Mouse (Mus musculus) thymus, postnatal 4 days (tissue): ENCODE measurements around the gene Ccn2.
"Not testable (repeated sequence)": the region's sequence is repeated elsewhere in the genome, so short reads cannot be mapped to it uniquely, and the experiment has no call there.

Experiments
- DNase-seq: peaks from one replicate; pipeline ENCODE4 v3.0.0; 2021

The Ccn2 gene

DNA sequence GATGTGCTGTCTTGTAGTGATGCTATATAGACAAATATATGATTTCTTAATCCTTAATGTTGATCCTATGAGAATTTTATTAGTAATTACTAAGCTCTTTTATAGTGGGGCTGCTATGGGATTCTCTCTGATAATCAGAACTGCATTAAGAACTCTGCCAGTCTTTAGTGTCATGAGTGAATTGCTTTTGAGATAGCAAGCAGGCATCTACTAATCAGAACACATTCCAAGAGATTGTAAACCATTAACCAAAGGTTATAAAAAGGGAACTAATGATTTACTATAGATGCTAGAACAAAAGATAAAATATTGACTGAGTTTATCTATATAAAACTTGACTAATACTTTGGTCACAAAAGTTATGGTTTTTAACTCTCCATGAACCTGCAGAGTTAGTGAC, 8.5 kb downstream of the Ccn2 start:
- no peak for DNase-seq

GRCm38 (mm10) chr10:24609146-24609545, 13.9 kb downstream of the Ccn2 start:
- DNase-seq: no peak

DNA sequence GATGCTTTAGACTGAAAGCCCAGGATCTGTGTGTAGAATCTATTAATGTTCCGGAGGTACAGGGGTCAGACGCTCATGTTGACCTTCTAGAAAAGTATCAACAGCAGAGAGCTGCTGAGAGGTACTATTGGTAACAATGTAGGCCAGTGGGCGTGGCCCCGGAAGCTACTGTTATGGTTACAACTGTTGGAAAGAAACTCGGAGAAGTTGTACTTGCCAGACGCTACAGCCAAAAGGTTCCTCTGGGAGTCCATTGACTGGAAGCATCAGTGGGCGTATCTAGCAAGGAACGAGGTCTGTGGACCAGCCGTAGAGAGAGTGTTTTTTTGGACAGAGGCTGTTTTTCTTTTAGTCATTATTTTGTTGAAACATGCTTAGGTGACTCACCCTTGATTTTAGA, 14.5 kb downstream of the Ccn2 start:
- DNase-seq: no peak

DNA sequence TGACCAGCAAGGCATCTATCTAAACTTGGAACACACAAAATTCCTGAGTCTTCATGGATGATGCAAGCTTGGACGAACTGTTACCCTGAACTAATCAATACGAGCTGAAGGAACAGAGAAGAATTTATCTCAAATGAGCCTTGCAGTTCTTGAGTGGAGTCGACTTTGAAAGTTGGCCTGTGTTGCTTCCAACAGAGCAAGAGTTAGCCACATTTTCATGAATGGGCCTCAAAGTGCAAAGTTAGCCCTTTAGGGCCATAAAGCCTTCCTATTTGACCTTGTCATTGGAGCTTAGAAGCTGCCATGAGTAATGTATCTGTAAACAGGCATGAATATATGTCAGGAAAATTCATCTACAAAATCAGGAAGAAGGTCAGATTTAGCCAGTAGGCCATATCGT, 19.5 kb downstream of the Ccn2 start:
- DNase-seq: no peak

- DNase-seq: no peak
These were observed 20.6 kb downstream of the Ccn2 start for GRCm38 (mm10) chr10:24615799-24616198.

DNA sequence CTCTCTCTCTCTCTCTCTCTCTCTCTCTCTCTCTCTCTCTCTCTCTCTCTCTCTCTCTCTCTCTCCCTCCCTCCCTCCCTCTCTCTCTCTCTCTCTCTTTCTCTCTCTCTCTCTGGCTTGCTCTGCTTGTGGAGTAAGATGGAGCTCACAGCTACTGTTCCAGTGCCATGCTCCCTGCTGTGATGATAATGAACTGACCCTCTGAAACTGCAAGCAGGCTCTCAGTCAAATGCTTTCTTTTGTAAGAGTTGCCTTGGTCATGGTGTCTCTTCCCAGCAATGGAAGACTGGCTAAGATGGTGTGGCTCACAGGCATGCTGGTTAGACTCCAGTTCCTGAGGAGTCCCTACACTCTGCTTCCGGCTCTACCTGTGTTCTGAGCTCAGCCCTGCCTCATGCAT, 21.3 kb downstream of the Ccn2 start:
- DNase-seq: not testable (repeated sequence)

GRCm38 (mm10) chr10:24621572-24621971, 26.3 kb downstream of the Ccn2 start:
- DNase-seq: peak; percentile 82

DNA sequence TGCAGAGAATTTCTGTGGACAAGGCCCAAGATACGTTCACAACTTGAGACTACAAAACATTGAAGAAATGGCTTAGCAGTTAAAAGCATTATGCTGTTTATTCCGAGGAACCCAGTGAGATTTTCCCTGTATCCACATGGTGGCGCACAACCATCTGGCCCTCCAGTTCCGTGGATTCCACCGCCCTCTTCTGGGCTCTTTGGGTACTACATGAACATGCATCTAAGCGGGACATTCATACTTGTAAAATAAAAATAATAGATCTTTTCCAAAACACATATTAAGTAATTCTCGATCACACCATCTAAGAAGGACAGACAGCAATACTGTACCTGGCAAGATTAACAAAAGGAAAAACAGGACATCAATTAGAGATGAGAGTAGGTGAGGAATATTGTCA, 27.3 kb downstream of the Ccn2 start:
- peak; percentile 92 for DNase-seq

- DNase-seq: peak; percentile 95
These were observed 29.9 kb downstream of the Ccn2 start for GRCm38 (mm10) chr10:24625060-24625701.

GRCm38 (mm10) chr10:24627262-24627661, 32.0 kb downstream of the Ccn2 start:
- no peak for DNase-seq

DNA sequence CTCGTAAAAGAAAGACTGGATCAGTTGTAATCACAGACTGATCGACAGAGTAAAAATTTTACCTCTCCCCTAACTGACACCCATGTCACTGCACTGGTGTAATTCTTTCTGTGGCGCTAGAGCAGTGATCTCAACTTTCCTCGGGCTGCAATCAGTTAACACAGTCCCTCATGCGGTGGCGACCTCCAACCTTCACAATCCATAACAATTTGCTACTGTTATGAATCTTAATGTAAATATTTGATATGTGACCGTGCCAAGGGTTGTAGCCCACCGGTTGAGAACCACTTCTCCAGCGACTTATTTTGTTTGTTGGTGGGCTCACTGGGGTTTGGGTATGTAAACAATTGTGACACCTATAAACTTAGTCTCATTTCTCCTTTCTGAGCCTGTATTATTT, 33.2 kb downstream of the Ccn2 start:
- no peak for DNase-seq

- DNase-seq: no peak
These were observed 34.0 kb downstream of the Ccn2 start for GRCm38 (mm10) chr10:24629086-24629720.

GRCm38 (mm10) chr10:24630469-24631081, 35.3 kb downstream of the Ccn2 start:
- peak; percentile 88 for DNase-seq

- DNase-seq: no peak
These were observed 35.9 kb downstream of the Ccn2 start for GRCm38 (mm10) chr10:24631122-24631521.

GRCm38 (mm10) chr10:24634288-24634687, 39.0 kb downstream of the Ccn2 start:
- no peak for DNase-seq

DNA sequence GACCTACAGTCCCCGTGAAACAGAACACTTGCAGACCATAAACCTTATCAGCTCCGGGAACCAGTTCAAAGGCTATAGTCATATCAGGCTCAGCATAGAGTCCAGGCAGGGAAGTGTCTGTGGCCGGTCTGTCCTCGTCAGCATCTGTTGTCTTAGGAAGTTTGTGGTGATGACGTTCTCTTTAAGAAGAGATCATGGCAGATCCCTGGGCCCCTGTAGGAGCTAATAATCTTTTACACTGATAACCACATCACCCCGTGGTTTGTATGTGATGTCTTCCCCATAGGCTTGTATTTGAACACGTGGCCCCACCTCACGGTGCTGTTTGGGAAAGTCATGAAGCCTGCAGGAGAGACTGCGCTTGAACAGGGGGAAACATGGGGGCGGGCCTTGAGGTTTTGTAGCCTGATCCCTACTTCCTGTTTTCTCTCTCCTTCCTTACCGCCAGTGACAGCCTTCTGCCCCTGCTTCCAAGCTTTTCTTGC, 40.1 kb downstream of the Ccn2 start:
- DNase-seq: peak; percentile 68

DNA sequence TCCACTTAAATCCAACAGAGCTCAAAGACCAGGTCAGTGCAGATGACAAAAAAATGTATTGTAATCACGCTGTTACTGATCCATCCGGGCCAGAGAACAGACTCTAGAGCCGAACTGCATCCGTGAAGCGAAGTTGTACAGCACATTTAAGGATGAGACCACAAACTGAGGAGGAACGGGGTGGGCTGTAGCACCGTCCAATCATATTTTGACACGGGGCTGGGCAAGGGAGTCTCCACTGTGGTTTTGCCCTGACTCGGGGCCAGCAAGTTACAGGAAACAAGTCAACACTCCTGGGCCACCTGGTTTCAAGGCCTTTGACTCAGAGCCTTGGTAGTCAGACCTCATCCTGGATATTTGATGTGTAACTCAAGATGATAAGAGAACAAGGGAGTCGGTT, 40.6 kb downstream of the Ccn2 start:
- peak; percentile 59 for DNase-seq

DNA sequence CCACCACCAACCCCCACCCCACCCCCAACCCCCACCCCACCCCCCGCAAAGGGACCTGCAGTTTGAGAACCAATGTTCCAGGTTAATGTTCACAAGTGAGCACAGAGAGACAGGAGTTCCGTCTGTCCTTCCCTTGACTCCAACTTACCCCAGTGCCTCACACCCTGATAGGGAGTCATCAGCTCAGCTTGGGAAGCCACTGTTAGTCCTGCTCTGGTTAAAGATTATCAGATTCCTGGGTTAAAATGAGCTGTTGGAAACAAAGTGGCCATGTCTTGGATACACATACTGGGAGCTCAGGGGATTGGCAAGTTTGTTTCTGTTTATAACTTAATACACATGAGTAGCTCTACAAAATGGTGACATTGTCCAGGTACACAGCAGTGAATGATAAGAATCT, 41.7 kb downstream of the Ccn2 start:
- no peak for DNase-seq

- no peak for DNase-seq
These were observed 43.2 kb downstream of the Ccn2 start for GRCm38 (mm10) chr10:24638306-24639070.

DNA sequence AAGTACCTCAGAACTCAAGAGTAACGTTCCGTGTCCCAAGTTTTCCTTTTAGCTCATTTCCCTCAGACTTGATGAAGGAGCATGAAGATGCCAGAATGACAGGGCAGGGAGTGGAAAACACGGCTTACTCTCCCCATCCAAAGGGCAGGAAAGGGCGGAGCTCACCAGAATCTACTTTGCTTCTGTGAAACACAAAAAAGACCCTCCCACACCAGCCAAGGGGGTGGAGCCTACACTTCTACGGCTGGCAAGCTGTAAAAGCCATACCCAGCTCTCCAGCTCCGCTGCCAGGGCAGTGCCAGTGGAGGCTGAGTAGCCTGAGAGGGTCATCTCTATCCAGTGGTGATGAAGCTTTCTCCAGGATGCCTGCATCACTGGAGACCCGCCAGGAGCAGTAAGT, 44.4 kb downstream of the Ccn2 start:
- peak; percentile 36 for DNase-seq

DNA sequence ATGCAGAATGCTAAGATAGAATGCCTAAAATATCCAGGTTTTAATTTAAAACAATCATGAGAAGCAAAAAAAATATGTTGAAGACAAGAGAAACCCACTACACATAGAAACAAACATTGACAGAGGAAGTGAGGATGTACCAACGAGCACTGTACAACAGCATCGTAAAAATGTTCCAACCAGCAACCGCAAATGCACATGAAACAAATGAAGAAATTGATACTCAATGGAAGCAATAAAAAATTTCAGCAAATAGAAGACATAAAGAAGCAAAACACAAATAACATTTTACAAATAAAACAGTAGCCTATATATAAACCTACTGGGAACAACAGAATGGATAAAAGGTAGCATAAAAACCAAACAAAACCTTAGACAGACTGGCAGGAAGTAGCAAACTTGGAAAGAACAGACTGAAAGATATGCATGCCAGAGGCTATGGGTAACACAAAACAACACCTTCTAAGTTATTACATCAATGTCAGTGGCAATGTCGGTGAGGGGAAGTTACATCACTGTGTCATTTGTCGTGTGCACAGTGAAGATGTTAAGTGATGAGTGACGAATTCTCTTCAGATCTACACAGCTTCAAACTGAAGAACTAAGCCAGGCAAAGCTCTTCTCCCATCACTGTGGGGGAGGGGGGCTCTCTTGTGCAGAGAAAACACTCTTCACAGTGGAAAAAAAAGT, 45.1 kb downstream of the Ccn2 start:
- DNase-seq: peak; percentile 30

GRCm38 (mm10) chr10:24641416-24642140, 46.3 kb downstream of the Ccn2 start:
- DNase-seq: peak; percentile 52
